Mouse (Mus musculus) c-Kit-positive CD71-negative TER-119-negative erythroid progenitor cells, embryonic 14.5 days (primary cell): ENCODE data around the gene Akap2.

Experiments used
- DNase-seq: peaks from one replicate; pipeline ENCODE4 v3.0.0-alpha.2; 2013; ENCODE audit warnings: low read depth

Gene Akap2

GRCm38 (mm10) chr4:57757997-57758396 lies 40.5 kb downstream of the Akap2 start:
- no peak for DNase-seq

- no peak for DNase-seq
These were observed 45.0 kb downstream of the Akap2 start for GRCm38 (mm10) chr4:57762424-57762823.

GRCm38 (mm10) chr4:57764392-57764791 lies 46.9 kb downstream of the Akap2 start:
- DNase-seq = no peak

GRCm38 (mm10) chr4:57764926-57765325 lies 47.5 kb downstream of the Akap2 start:
- DNase-seq = no peak

- DNase-seq = no peak
These were observed 48.3 kb downstream of the Akap2 start for GRCm38 (mm10) chr4:57765806-57766205.

- no peak for DNase-seq
These were observed 51.5 kb downstream of the Akap2 start for GRCm38 (mm10) chr4:57769007-57769406.

GRCm38 (mm10) chr4:57770185-57770823 lies 52.8 kb downstream of the Akap2 start:
- DNase-seq = no peak

GRCm38 (mm10) chr4:57771558-57772219 lies 54.2 kb downstream of the Akap2 start:
- DNase-seq = no peak

- DNase-seq = no peak
These were observed 55.5 kb downstream of the Akap2 start for GRCm38 (mm10) chr4:57772851-57773510.

- no peak for DNase-seq
These were observed 57.1 kb downstream of the Akap2 start for GRCm38 (mm10) chr4:57774517-57774916.

GRCm38 (mm10) chr4:57775582-57775981 lies 58.1 kb downstream of the Akap2 start:
- DNase-seq = no peak

GRCm38 (mm10) chr4:57780403-57780802 lies 62.9 kb downstream of the Akap2 start:
- DNase-seq = no peak

- DNase-seq = no peak
These were observed 63.6 kb downstream of the Akap2 start for GRCm38 (mm10) chr4:57780833-57781641.

GRCm38 (mm10) chr4:57781994-57782393 lies 64.5 kb downstream of the Akap2 start:
- DNase-seq = peak; percentile 33

GRCm38 (mm10) chr4:57782549-57783390 lies 65.3 kb downstream of the Akap2 start:
- DNase-seq = no peak

GRCm38 (mm10) chr4:57783391-57783770 lies 65.9 kb downstream of the Akap2 start:
- no peak for DNase-seq

- DNase-seq = no peak
These were observed 66.6 kb downstream of the Akap2 start for GRCm38 (mm10) chr4:57783853-57784600.

- DNase-seq = no peak
These were observed 71.3 kb downstream of the Akap2 start for GRCm38 (mm10) chr4:57788709-57789108.

- no peak for DNase-seq
These were observed 71.7 kb downstream of the Akap2 start for GRCm38 (mm10) chr4:57789118-57789517.

GRCm38 (mm10) chr4:57793989-57794388 lies 76.5 kb downstream of the Akap2 start:
- no peak for DNase-seq

GRCm38 (mm10) chr4:57794547-57794946 lies 77.1 kb downstream of the Akap2 start:
- no peak for DNase-seq
